Comparison of ENCODE assay signal across 22 mouse cellular contexts in genomic region chr8:39846854-39847253, GRCm38 (mm10).
DNase-seq lines count a peak whose midpoint lies in the region; ATAC-seq and TF ChIP-seq lines count a peak whose summit lies in the region.
"Had no signal": no experiment of that assay in that cellular context is flagged by ENCODE, and none has a peak within 500 bp of the region (broad histone marks: within the 10 kb centered on the region; RNA-seq: fewer than 3 reads in every experiment).

No protein-coding gene starts in this region.

- TF ChIP-seq POLR2A in limb, embryonic 14.5 days (IDR thresholded peaks at IDR 0.05; ENCODE audit: borderline replicate concordance, extremely low read depth, insufficient read depth, insufficient read length): no peak

- no peak overlapping the region for H3K27ac ChIP-seq in limb, embryonic 14.5 days (replicated peaks; ENCODE audit: low read depth, low read length)
- no peak overlapping the region for H3K27ac ChIP-seq in limb, embryonic 10.5 days
- no peak overlapping the region for H3K27ac ChIP-seq in neural tube, embryonic 15.5 days (replicated peaks)
- H3K27ac ChIP-seq: embryonic facial prominence, embryonic 13.5 days; forebrain, embryonic 13.5 days; forebrain, embryonic 15.5 days had no signal

- no peaks in the 10 kb centered on the region for H3K27me3 ChIP-seq in limb, embryonic 14.5 days (ENCODE audit: control insufficient read depth, insufficient read depth, low read length)
- H3K27me3 ChIP-seq in limb, embryonic 10.5 days (ENCODE audit: low read depth, poor library complexity, severe bottlenecking): no peaks in the 10 kb centered on the region
- H3K27me3 ChIP-seq in neural tube, embryonic 15.5 days (replicated peaks): no peaks in the 10 kb centered on the region
- H3K27me3 ChIP-seq: CH12.LX; embryonic facial prominence, embryonic 13.5 days; forebrain, embryonic 13.5 days; forebrain, embryonic 15.5 days; Patski had no signal

- H3K4me2 ChIP-seq in limb, embryonic 14.5 days (replicated peaks; ENCODE audit: low read depth, low read length, severe bottlenecking): no peak overlapping the region
- H3K4me2 ChIP-seq in neural tube, embryonic 15.5 days: no peak overlapping the region
- H3K4me2 ChIP-seq: embryonic facial prominence, embryonic 13.5 days; forebrain, embryonic 13.5 days; forebrain, embryonic 15.5 days had no signal

- H3K36me3 ChIP-seq in limb, embryonic 14.5 days (ENCODE audit: control insufficient read depth, insufficient read depth, low read length): no peaks in the 10 kb centered on the region
- no peaks in the 10 kb centered on the region for H3K36me3 ChIP-seq in limb, embryonic 10.5 days
- no peaks in the 10 kb centered on the region for H3K36me3 ChIP-seq in neural tube, embryonic 15.5 days
- H3K36me3 ChIP-seq: embryonic facial prominence, embryonic 13.5 days; forebrain, embryonic 15.5 days; G1E had no signal

- peak; percentile 14 for DNase-seq in limb, embryonic 14.5 days (ENCODE audit: low spot score)
- no peak for DNase-seq in limb, embryonic 10.5 days (ENCODE audit: low spot score)
- DNase-seq in forelimb bud, embryonic 11.5 days (ENCODE audit: low read depth, low spot score): peak; percentile 5
- no peak for DNase-seq in B cell, adult 2 months
- DNase-seq: adrenal gland, adult 8-10 months; adrenal gland, postnatal 14 days; adrenal gland, postnatal 36 days; cerebellum, adult 11-12 months; cerebellum, adult 2 months; cerebellum, adult 9-10 months; cerebellum, postnatal 10 days; cerebellum, postnatal 25 days; forebrain, postnatal 0 days had no signal

- WGBS in limb, embryonic 14.5 days: 39% methylated on average over 2 of the region's 2 CpGs
- WGBS in limb, embryonic 10.5 days: 96% methylated on average over 2 of the region's 2 CpGs
- 57% methylated on average over 2 of the region's 2 CpGs for WGBS in neural tube, embryonic 15.5 days

- no peak overlapping the region for H3K9ac ChIP-seq in limb, embryonic 14.5 days (ENCODE audit: low read depth, low read length, severe bottlenecking)
- H3K9ac ChIP-seq in neural tube, embryonic 15.5 days (replicated peaks): no peak overlapping the region
- H3K9ac ChIP-seq: embryonic facial prominence, embryonic 13.5 days; forebrain, embryonic 13.5 days; forebrain, embryonic 15.5 days; forebrain, postnatal 0 days had no signal

- H3K9me3 ChIP-seq in limb, embryonic 14.5 days (ENCODE audit: control insufficient read depth, low read length): no peaks in the 10 kb centered on the region
- no peaks in the 10 kb centered on the region for H3K9me3 ChIP-seq in limb, embryonic 10.5 days (replicated peaks)
- no peaks in the 10 kb centered on the region for H3K9me3 ChIP-seq in neural tube, embryonic 15.5 days (replicated peaks)
- H3K9me3 ChIP-seq: embryonic facial prominence, embryonic 13.5 days; forebrain, embryonic 13.5 days; forebrain, embryonic 15.5 days; G1E had no signal

- no peaks in the 10 kb centered on the region for H3K4me1 ChIP-seq in limb, embryonic 14.5 days (ENCODE audit: control insufficient read depth, insufficient read depth, low read length)
- H3K4me1 ChIP-seq in limb, embryonic 10.5 days: no peaks in the 10 kb centered on the region
- H3K4me1 ChIP-seq in neural tube, embryonic 15.5 days: no peaks in the 10 kb centered on the region
- H3K4me1 ChIP-seq: embryonic facial prominence, embryonic 13.5 days; forebrain, embryonic 13.5 days; forebrain, embryonic 15.5 days had no signal

- no peak overlapping the region for H3K4me3 ChIP-seq in limb, embryonic 14.5 days (replicated peaks; ENCODE audit: low read length)
- no peak overlapping the region for H3K4me3 ChIP-seq in limb, embryonic 10.5 days
- H3K4me3 ChIP-seq in neural tube, embryonic 15.5 days (replicated peaks): no peak overlapping the region
- H3K4me3 ChIP-seq: embryonic facial prominence, embryonic 13.5 days; forebrain, embryonic 13.5 days; forebrain, embryonic 15.5 days had no signal

- ATAC-seq in limb, embryonic 14.5 days (ENCODE audit: low FRiP score, low read depth): no peak
- peak; percentile 69 for ATAC-seq in neural tube, embryonic 15.5 days (ENCODE audit: low FRiP score)
- ATAC-seq: activated CD4-positive, CD25-positive, alpha-beta regulatory T cell, adult 4 months; CD4-positive, CD25-positive, alpha-beta regulatory T cell, adult 4 months; forebrain, embryonic 13.5 days; forebrain, embryonic 15.5 days; forebrain, postnatal 0 days; Patski had no signal

Comparison
In these comparisons a context has a peak if more than half of its experiments do, and no peak if none do; other contexts are left out.
1. DNase-seq: peak in limb, embryonic 14.5 days (single experiment) and forelimb bud, embryonic 11.5 days (single experiment); none in limb, embryonic 10.5 days (single experiment) and B cell, adult 2 months (0 of 2).